Mouse (Mus musculus): ENCODE measurements around the gene Asap2.

Asap2 gene

DNA sequence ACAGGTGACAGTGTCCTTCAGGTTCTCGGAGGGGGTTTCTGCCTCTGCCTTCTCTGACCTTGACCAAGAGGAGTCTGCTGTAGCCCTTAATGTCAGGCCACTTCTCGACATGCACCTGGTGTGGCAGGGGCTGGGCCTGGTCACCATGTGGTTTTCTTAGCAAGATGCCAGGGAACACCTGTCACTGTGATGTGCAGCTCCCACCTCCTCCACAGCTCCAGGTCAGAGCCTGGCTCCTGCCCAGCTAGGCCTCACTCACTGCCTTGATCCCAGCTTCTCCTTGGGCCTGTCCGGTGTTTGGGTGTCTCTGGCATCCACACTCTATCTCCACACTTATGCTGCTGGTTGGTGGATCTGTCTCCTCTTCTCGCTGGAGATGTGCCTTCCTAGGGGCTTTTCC, 142.8 kb downstream of the Asap2 start:
- no peak for DNase-seq (ENCODE audit: low read depth, low spot score)

DNA sequence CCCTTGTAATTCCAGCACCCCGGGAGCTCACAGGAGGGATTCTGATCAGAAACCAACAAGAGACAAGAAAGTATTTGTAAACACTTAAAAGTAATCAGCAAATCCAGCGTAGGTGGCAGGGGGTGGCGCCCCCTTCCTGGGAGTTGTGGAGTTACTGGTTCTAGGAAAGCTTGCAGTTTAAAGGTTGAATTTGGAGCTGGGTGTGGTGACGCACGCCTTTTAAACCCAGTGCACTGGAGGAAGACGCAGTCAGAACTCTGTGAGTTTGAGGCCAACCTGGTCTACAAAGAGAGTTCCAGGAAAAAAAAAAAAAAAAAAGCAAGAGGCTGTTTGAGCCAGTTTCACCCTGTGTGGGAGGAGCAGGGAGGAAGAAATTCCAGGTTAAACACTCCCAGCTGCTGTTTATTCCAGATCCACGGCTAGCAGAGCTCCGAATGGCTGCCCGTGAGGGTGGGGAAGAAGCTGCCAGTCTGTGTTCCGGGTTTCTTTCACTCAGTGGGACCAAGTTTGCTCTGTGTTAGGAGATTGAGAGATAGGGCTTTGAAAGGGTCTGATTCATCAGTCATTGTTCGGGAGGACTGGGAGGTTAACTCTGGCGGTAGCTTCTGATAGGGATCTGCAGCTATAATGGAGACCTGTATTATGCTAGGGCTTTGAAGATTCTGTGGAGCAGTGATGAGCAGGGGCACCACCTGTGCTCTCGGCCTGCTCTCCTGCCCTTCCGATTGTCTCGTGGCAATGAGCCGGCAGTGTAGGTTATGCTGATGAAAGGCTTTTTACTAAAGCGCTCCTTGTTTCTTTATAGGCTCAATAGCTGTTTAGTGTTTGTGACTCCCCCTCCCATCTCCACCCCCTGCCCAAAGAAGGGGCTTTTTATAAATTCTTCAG, 144.0 kb downstream of the Asap2 start:
- peak; percentile 79 for DNase-seq (ENCODE audit: low read depth, low spot score)

DNA sequence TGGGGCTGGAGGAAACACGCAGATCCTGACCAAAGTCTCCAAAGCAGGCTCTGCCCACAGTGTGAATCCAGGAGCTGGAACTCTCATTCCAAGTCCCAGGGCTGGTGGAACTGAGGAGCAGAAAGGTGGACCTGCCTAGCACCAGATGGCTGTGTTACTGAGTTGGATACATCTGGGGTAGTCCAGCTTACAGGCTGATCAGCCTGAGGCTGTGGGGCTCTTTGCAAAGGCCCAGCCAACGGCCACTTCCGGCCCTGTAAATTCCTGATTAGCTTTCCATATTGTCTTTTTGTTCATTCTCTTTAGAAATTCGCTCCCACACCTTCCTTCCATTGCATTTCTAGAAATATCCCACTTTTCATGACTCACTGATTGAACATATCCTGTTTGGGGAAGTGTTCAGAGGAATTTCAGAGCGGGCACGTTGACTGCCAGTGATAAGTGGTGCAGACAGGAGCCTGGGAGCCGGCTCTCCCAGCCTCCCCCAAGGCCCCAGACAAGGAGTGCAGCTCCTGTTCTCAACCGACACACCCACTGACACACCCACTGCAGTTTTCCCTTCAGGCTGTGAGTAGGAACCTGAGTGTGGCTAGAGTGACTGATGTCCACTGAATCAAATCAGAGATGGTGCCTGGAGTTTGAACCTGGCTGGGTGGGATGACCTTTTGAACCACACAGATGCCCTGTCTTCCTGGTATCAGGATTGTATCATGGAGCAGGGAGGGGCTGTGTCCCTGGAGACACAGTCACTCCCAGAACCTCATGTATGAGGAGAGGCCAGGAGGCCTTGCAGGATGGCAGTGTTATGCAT, 145.6 kb downstream of the Asap2 start:
- peak; percentile 81 for DNase-seq (ENCODE audit: low read depth, low spot score)

DNA sequence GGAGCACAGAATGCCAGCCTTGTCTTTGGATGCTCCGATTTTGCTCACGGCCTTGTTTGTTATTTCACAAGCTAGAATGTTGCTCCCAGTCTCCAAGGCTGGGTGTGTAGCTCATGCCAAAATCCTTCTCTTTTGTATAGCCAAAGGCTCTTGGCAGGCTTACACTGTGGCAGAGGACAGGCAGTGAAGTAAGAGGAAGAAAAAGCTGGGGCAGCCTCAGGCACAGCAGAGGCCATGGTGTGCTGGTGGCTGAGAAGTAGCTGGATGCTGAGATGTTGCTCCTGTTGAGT, 146.1 kb downstream of the Asap2 start:
- no peak for DNase-seq (ENCODE audit: low read depth, low spot score)

DNA sequence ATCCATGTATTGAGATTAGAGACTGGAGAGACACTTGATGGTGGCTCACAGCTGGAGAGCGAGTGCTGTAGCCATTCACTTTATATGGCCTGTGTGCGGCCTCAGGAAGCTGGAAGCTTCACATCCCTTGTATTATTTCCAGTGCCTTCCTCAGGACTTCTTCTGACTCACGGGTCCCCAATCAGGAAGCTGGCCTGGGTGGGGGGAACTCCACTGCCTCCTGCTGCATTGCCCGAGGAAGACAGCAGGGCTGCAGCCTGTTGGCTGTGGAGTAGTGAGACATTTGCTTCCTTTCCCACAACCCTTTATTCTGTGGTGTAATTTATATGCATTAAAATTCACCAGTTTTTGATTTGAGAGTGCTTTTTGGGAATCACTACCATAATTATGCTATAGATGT, 149.3 kb downstream of the Asap2 start:
- DNase-seq (ENCODE audit: low read depth, low spot score): peak; percentile 15

DNA sequence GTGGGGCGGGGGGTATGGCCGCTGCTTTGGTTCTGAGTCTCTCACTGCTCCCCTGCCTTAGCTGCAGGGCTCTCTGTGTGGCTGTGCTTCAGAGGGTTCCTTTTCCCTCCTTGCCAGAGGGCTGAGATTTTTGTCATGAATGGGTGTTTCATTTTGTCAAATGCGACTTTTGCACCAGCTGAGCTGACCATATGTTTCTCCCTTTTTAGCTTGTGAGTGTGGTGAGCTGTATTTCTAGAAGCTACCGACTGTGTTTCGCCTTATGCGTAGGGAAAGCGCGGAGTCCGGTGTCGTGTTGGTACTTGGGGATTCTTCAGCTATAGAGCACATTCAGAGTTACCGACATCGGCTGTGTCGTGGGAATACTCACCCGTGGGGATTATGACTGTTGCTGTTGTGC, 149.9 kb downstream of the Asap2 start:
- peak; percentile 35 for DNase-seq (ENCODE audit: low read depth, low spot score)

DNA sequence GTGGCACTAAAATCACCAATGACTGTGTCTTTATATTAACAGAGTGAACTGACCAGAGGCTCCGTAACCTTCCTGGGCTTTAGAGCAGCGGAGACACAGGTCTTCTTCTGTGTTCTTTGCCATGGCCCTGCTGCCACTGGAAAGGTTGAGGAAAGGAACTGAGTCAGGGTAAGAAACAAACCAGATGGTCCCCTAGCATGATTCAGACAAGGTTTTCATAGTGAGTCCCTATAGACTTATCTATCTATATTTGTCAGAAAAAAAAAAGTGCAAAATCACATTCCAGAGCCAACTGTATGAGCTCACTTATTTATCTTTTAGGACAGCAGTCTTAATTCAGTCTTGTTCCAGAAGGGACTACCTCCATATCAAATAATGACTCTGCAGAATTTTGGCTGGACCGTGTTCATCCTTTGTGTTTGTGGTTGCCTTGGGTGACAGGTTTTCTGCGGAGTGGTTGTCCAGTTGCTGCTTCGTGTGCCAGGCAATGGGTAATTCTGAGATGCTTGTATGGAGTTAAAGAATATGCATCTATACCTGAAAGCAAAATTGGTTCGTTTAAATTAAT, 150.6 kb downstream of the Asap2 start:
- DNase-seq (ENCODE audit: low read depth, low spot score): no peak

DNA sequence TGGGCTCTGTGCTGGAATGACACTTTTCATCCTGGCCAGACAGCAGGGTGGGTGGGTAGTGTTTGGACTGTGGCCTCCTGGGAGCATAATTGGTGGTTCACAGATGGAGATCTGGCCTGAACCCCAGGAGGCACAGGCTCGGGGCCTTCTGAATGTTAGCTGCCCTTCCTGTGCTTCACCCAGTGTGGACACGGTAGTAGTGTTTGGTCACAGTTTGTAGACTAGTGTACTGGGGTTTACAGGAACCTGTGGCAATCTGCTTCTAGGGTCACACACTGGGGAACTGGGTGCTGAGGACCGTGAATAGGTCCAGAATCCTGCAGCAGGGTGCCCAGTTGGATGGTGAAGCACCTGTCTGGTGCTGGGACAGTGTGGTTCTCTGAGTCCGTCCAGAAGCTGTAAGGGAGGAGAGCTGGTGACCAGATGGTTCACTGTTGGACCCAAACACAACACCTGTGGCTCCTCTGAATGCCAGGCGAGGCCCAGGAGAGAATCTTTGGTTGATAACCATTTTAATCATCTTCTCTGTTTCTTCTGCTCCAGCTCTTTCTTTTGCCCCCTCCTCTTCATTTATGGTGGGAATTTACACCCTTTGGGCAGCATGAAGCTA, 151.5 kb downstream of the Asap2 start:
- no peak for DNase-seq (ENCODE audit: low read depth, low spot score)

DNA sequence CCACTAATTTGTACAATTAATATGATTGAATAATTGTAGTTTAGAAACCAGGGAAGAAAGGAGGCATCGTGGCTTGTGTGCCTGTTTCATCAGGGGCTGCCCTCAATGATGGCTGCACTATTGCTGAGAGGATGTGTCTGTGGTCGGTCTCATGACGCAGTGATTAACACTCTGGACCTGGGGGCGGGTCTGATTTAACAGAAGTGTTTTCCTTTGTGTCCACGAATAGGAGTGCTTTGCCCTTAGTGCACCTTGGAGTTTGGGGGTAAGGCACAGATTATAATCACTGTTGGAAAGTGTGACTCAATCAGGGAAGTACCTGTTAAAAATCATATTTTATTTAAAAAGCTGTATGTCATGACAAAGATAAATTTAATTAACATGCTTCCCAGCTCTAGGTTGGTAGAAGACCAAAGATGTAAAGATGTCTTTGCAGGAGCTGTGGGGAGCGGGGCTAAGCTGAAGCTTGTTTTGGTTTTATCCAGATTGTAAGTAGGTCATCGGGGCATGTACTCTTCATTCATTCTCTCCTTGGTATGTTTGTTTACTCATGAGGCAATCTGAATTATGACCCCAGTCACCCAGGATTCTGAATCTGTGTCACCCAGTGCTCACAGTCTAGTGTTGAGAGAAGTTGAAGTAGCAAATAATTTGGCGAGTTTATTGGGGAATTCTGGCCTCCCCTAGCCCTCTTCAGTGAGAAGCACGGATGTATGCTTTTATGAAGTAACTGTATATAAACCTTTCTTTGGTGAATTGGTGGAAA, 152.4 kb downstream of the Asap2 start:
- no peak for DNase-seq (ENCODE audit: low read depth, low spot score)

DNA sequence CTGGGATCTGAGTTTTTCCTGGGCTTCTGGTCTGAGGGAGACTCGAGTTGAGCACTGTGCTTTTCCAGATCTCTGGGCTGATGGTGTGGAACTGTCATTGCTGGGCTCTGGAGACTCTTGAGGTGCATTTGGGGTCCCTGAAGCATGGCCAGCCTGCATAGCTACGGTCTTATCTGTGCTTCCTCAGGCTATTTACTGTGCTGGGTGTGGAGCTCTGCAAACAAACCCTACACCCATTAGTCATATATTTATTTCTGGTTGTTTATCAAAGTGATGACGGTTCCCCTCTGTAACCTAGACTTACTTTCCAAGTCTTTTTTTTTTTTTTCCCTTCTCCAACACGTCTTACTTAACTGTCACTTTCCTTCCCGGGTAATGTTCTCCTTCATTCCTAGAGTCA, 154.3 kb downstream of the Asap2 start:
- DNase-seq (ENCODE audit: low read depth, low spot score): no peak

DNA sequence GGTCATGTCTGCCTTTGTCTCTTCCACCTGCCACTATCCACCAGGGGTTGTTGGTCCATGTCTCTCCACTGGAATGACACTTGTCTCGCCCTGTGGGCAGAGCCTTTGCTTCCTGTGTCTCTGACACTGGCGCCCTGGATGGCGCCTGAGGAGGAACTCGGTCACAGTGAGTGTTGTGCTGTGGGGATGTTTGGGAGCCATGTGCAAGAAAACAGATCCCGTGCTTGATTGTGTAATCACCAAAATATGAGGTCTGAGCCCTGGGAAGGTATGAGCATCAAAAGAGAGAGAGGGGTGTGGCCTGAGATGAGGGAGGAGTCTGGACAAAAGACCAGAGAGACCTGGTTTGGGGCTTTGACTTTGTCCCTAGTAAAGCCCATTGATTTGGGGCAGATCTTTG, 154.8 kb downstream of the Asap2 start:
- DNase-seq (ENCODE audit: low read depth, low spot score): no peak

DNA sequence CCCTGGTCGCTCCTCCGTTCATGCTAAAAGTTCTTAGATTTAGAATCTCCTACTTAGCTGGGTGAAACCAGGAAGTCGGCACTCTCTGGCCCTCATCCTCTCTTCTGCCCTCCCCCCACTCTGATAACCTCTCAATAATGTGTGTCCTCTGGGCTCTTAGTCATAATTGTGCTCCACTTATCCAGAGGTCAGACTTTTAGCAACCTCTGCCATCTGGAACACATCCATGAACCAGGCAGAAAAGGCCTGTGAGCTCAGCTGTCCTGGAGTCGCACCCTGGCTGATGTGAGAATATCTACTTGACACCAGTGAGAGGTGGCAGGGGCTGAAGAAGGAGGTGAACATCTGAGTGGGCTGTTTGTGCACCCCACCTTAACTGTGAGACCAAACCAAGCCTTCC, 156.6 kb downstream of the Asap2 start:
- no peak for DNase-seq (ENCODE audit: low read depth, low spot score)

DNA sequence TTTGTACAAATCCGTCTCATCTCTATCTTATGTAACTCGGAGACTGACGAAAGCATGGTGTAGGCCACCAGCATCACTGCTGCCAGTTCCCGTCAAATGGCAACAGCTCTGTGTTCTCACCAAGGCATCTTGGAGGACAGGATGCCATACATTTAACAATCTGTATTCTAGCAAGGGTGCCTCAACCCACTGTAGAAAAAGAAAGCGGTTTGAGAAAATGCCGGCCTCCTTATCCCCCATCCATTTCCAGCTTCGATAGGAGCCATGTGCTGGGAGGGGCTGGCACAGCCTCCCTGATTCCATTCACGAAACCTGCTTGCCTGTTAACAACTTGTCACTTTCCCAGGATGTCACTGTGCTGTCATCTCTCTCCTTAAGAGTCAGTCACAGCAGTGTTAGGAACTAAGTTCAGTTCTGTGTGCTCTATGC, 163.0 kb downstream of the Asap2 start:
- no peak for DNase-seq (ENCODE audit: low read depth, low spot score)

DNA sequence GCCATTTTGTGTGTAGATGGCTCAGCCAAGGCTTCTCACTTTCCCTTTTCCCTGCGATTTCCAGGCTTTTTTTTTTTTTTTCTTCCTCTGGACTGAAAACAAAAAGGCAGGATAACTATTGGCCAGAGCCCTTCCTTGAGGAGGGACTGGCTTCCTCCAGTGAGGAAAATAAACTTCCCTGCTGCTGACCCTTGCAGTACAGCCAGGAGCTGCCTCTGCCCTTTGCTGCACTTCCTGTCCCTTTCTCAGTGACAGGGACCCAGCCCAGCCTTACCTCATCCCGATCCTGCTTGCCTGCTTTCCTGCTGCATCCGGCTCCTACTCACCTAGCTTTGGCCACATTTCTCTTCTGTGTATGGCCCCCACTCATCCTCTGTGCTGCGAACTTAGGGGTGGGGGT, 164.8 kb downstream of the Asap2 start:
- no peak for DNase-seq (ENCODE audit: low read depth, low spot score)

DNA sequence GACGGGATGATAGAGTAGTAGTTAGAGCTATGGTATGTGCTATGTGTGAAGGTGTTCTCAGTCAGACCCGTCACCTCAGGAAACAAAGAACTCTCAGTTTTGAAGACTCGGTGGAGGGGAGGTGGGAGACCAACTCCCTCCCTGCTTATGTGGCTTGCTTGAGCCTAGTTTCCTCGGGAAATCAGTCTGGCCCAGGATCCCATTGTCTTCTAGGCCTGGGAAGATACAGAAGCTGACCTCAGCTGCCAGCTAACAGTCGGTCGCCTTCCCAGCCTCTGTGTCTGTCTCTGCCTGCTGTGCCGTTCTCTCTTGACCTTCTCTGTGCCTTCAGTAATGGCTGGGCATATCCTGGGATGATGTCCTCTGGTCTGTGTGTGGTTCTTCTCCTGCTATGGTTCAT, 169.0 kb downstream of the Asap2 start:
- DNase-seq (ENCODE audit: low read depth, low spot score): no peak

DNA sequence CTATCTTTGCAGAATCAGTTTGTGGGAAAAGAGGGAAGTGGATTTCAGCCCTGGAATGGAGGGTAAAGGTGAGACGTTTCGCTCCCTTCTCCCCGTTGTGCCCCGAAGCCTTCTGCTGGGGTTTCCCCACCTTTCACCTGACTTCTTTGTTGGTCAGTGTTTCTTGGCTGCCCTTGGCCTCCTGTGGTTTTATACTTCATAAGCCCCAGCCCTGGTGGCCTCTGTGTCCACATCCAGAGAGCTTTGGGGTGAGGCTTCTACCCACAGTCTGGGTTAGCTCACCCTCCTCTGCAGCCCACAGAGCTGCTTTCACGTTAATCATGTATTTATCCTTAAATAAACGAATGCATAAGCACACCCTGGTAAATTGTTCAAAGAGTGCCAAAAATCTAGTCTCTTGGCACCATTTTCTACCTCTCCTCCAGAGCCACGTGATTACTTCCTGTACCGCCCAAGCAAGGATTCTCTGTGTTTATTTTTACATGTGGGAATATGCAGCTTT, 170.1 kb downstream of the Asap2 start:
- DNase-seq (ENCODE audit: low read depth, low spot score): no peak

DNA sequence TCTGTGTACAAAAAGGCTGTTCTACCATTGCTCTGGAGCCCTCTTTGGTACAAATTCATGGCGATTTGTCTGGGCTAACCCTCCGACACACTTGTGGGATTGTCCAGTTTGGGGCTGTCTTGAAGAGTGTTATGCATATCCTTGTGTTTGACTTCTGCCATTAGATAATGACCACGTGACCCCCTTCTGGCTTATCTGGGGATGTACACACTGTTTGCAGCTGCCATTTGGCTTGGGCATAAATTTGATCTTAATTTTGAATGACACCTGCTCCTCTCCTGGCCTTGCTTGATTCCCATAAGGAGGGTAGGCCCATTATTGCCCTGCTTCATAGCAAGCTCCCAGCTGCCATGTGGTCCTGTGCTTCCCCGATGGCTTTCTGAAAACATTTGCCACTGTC, 171.6 kb downstream of the Asap2 start:
- DNase-seq (ENCODE audit: low read depth, low spot score): no peak

DNA sequence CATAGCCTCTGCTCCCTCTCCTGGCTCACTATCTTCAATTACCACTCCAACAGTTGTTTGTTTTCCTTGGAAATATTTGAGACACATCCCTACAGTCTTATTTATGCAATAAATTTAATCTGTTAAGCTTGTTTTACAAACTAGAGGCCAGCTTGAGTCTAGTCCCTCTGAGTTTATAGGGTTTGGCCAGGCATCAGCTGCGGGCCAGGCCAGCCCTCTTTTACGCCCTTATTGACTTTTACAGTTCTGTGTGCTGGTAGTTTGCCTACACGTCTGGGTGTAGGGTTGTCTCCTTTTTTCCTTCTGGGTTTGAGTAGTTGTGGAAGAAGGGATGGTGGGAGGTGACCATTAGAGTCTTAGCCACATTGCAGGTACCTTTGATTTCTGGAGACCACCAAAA, 173.4 kb downstream of the Asap2 start:
- DNase-seq (ENCODE audit: low read depth, low spot score): no peak

DNA sequence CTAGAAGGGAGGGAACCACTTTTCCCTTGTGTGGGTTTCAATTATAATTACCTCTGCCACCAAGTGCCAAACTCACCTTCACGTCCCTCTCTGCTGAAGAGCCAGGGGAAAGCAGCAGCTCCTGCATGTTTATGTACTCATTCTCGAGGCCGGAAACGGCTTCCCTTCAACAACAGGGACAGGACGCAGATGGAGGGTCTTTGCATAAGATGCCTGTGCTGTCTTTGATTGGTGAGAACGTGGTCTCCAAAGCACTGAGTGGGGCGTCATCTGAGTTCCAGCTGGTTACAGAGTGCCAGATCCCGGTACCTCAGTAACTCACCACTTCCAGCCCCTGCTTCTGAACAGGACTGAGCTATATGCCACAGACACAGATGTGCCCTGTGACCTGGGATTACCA, 174.0 kb downstream of the Asap2 start:
- DNase-seq (ENCODE audit: low read depth, low spot score): no peak

DNA sequence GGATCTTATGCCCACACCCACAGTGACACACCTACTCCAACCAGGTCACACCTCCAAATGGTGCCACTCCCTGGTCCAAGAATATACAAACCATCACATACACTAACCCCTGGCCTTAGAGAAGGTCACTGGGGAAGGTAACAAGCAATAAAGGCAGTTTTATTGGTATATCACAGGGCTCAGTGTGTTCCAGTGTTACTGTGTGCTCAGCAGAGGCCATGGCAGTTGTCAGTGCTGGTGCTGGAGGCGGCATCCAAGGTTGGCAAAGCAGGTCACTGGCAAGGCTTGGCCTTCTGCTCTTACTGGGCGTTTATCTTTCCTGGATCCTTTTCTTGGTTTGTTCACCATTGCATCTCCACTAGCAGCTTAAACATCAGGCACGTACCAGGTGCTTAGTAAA, 174.9 kb downstream of the Asap2 start:
- DNase-seq (ENCODE audit: low read depth, low spot score): no peak

DNA sequence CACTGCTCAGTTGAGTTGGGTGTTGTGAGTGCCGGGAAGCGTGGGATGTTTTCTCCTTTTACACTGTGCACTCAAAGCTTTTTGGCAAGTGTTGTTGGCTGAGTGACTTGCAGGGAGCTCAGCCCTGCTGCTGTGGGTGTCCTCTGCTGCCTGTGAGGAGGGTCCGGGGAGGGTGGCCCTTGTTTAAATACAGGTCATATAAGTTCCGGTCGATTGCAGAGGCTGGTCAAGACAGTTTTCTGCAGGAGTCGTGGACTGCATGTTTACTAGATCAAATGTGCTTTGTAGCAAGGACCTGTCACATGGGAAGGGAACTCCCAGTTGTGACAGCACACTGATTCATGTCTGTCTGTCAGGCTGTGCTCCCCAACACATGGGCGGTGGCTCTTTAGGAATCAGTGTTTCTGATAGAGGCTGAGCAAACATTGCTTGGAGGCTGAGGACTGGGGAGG, 175.7 kb downstream of the Asap2 start:
- DNase-seq (ENCODE audit: low read depth, low spot score): no peak

All from R1 (cell line).